Mouse (Mus musculus) fat pad, adult 2 months (tissue): Measurements from ENCODE around the gene Slco6d1.
"Not testable (repeated sequence)": the region's sequence is repeated elsewhere in the genome, so short reads cannot be mapped to it uniquely, and the experiment has no call there.

ENCODE experiments used
- DNase-seq: peaks from one replicate; pipeline ENCODE4 v3.0.0-alpha.2; 2011; ENCODE audit warnings: low read depth, low spot score; ENCODE audit errors: extremely low read depth

Slco6d1 gene

GRCm38 (mm10) chr1:98420824-98421223, at the start of gene Slco6d1:
Gene Slco6d1, plus strand, starts transcription at chr1:98421124.
- no peak for DNase-seq

DNA sequence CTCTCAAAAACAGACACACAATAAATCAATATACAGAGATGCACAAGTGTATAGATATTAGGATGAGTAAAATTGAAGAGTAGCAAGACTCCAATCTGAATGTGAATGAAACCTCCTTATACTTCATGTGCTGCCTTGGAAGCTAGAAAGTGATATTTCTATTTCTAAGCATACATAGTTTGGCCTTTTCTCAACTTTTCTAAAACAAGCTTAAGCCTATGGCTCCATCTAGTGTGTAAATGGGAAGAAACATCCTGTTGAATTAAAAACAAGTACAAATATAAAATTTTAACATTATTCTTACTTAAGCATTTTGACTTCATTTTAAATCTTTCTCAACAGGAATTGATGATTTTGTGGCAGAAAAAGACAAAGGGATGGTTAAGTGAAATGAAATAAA, 28.9 kb upstream of the Slco6d1 start:
- DNase-seq, result no peak

DNA sequence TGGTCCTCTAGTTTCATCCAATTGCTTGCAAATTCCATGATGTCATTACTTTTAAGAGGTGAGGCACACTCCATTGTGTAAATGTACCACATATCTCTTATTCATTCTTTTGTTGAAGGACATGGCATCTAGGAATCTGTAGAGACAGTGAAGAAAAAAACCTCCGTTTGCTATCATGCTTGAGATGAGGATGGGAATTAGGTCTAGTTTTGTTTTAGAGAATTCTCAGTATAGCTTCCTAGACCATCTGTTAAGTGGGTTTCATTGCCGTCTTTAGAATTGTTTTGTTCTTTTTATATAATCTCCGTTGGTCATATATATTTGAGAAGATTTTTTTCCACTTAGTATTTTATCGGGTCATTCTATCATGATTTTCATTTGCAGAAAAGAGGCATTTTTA, 27.0 kb downstream of the Slco6d1 start:
- no peak for DNase-seq

DNA sequence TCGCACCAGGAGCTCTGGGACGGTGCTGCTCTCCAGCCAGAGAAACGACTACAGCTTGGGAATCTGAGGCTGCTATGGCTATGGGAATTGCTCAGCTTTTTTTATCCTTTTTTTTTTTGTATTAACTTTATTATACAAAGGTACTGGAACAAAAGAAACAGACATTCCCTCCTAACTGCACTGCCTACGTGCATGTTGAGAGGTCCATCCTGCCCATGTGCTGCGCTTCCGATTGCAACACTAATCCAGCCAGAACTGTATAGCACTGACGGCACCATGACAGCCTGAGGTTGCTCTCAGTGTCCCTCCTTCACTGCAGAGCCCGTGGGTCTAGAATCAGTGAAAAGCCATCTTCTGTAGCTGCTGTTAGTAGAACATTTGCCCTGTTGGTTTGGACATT, 38.3 kb downstream of the Slco6d1 start:
- not testable (repeated sequence) for DNase-seq

DNA sequence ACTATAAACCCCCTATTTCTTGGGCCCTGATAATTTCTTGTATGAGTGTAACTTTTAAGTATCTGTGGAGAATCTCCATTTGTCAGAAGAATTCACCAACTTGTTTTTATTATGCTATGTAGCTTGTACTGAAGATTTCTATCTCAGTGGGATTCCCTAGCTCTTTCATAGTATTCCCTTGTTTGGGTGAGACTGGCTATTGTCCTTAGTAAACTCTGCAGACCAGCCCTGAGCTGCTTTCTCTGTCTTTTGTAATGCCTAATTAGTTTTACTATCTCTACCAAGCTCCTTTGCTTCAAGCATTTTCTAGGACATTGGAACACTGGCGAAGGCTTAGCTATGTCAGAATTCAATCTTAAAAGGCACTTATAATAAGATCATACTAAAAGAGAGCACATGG, 55.5 kb downstream of the Slco6d1 start:
- DNase-seq, result not testable (repeated sequence)

- DNase-seq, result no peak
Measured at GRCm38 (mm10) chr1:98479243-98479642, 58.3 kb downstream of the Slco6d1 start.

DNA sequence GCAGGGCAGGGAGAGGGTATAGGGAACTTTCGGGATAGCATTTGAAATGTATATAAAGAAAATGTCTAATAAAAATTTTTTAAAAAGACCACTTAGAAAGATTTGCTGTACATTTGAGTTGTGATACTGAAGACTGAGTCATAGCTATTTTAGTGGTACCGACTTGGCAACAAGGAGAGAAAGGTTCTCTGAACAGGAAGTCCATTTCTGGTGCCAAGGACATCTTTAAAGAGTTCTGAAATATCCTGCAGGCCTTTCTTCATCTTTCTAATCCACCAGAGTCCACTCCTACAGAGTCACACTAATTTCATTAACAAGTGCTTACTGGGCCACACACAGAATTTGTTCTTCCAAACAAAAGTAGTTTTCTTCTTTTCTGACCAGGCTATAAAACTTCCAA, 85.1 kb downstream of the Slco6d1 start:
- DNase-seq, result no peak

- DNase-seq, result no peak
Measured at GRCm38 (mm10) chr1:98522977-98523376, 102.1 kb downstream of the Slco6d1 start.

DNA sequence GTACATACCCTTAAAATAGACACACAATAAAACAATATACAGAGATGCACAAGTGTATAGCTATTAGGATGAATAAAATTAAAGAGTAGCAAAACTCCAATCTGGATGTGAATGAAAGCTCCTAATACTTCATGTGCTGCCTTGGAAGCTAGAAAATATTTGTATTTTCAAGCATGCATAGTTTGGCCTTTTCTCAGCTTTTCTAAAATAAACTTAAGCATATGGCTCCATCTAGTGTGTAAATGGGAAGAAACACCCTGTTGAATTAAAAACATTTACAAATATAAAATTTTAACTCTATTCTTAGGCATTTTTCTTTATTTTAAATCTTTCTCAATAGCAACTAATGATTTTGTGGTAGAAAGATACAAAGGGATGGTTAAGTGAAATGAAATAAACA, 102.6 kb downstream of the Slco6d1 start:
- DNase-seq, result no peak

- not testable (repeated sequence) for DNase-seq
Measured at GRCm38 (mm10) chr1:98528368-98528767, 107.4 kb downstream of the Slco6d1 start.

GRCm38 (mm10) chr1:98545372-98545771, 124.4 kb downstream of the Slco6d1 start:
- no peak for DNase-seq

GRCm38 (mm10) chr1:98554388-98554787, 133.5 kb downstream of the Slco6d1 start:
- no peak for DNase-seq

DNA sequence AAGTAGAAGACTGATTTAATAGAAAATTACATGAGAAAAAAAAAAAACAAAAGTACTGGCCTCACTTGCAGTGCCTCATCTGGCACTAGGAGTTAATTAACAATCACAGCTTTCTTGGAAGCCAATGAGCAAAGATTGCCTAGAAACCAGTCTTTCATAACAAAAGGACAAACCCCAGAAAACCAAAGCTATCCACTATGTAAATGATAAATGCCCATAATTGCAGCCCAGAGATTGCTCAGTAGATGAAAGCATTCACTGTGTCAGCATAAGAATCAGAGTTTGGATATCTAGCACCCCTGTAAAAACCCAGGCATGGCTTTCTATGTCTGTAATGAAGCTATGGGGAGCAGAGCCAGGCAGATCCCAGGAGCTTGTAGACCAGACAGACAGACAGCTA, 144.8 kb downstream of the Slco6d1 start:
- no peak for DNase-seq
